Mouse (Mus musculus) stomach, postnatal 0 days (tissue): ENCODE data around the gene Tnfrsf4.

Source experiments
- CTCF ChIP-seq: IDR thresholded peaks from 2 replicates; pipeline ENCODE4 v1.5.1; 2016; ENCODE audit warnings: antibody characterized with exemption, low read depth, mild to moderate bottlenecking, moderate library complexity
- EP300 ChIP-seq: optimal IDR thresholded peaks from 2 replicates; pipeline ENCODE3; 2016; ENCODE audit warnings: antibody characterized with exemption

GRCm38 (mm10) chr4:156057702-156058101 lies 44.1 kb downstream of the Tnfrsf4 start:
- TF ChIP-seq CTCF (no peak), EP300 (no peak)
